Mouse (Mus musculus): ENCODE data around the gene Furin.

Gene Furin

GRCm38 (mm10) chr7:80339793-80340628 lies 65.2 kb downstream of the Furin start:
- DNase-seq (ENCODE audit: low spot score): peak; percentile 96

- DNase-seq (ENCODE audit: low spot score): no peak
Observed at GRCm38 (mm10) chr7:80339371-80339770, 65.9 kb downstream of the Furin start.

All from left cerebral cortex, adult 11 months (tissue).